Mouse (Mus musculus) cortical plate, adult 2 months (tissue): ENCODE results near the gene Mre11a. TPM values are rescaled to one million over a fixed set of nuclear protein-coding genes. Genes with fewer than 3 reads are reported as not detected.
A peak's percentile ranks its signal among the peaks of the same experiment; 100 is the strongest.

Experiments used
- H3K27ac ChIP-seq: fragments of 200-500 bp; 2 replicates; pipeline ENCODE4 v1.5.1; 2012; ENCODE audit warnings: low read length, control low read depth, inconsistent platforms; ENCODE audit not compliant: insufficient read depth
- H3K4me1 ChIP-seq: fragments of 200-500 bp; 2 replicates; pipeline ENCODE4 v1.6.1; 2011; ENCODE audit warnings: low read length; ENCODE audit not compliant: control insufficient read depth, insufficient read depth
- H3K4me3 ChIP-seq: fragments of 200-500 bp; 2 replicates; pipeline ENCODE4 v1.5.1; 2011; ENCODE audit warnings: mild to moderate bottlenecking, low read length, control low read depth; ENCODE audit not compliant: insufficient read depth
- CTCF ChIP-seq: fragments of 200-500 bp; IDR thresholded peaks from 2 replicates; pipeline ENCODE4 v1.5.1; 2011; ENCODE audit warnings: mild to moderate bottlenecking, control low read depth, low read length; ENCODE audit not compliant: insufficient read depth; ENCODE audit errors: extremely low read depth
- POLR2A ChIP-seq: fragments of 200-500 bp; IDR thresholded peaks from 2 replicates; pipeline ENCODE4 v1.6.1; 2011; ENCODE audit warnings: mild to moderate bottlenecking, low read length, control low read depth; ENCODE audit not compliant: insufficient read depth; ENCODE audit errors: extremely low read depth
- polyA plus RNA-seq: library from polyadenylated mRNA; depleted of rRNA; stranded (reverse); fragments of >200 nt; gene quantifications from 2 replicates; pipeline ENCODE4 v1.2.3, GENCODE M21; 2012; rRNA removed

The Mre11a gene
- 6.3 and 6.5 TPM in 2 replicates for polyA plus RNA-seq

DNA sequence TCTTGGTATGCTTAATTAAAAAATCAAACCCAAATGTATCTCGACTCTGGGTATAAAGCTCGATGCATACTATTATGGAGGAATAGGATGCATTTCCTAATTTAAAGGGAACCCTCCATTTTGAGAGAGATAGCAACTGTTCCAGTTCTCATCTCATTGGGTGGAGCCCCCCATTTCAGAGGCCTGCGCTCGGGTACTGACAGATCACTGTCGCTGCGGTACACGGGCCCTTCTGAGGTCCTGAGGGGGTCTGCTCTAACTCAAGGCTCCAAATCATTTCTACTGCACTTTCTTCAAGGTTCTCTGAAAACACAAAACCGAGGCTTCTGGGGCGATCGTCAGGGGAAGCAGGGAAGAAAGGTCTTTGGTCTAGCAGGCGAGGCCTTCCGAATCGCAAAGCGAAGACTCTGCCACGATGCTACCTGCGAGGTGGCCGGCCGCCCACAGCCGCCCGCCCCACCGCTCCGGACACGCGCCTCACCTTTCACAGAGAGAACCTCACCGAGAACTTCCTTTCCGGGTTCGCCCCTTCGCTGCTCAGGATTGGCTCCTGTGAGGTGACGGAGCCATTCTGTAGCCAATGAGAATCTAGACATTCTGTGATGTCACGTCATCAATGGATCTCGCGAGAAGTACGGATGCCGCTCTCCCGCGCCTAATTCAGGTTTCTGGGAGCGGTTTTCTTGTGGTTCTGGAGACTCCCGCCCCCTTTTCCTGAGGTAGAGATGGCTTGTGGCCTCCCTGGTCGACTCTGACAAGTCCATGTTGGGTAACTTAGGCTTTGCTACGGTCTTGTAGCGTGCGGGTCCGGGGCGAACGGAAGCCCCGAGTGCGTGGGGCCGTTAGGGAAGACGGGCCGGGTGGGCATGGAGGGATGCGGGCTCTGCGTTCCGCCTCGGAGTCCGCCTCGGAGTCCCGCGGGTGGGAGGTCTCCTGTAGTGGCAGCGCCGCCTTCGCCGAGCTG, at the start of gene Mre11a, which contains the start of gene Ankrd49:
Mre11a (plus strand) TSS at position 616 of the 964 bp plus-strand sequence.
Ankrd49 (minus strand) TSS at position 818 of the 964 bp plus-strand sequence.
- TF ChIP-seq CTCF = no peak
- TF ChIP-seq POLR2A = peak; percentile 55; the same call in 1 of the 2 replicates
- peak within 1 kb of the TSS; percentile 58 for H3K27ac ChIP-seq
- no peaks in the 10 kb centered on the region for H3K4me1 ChIP-seq
- peak within 1 kb of the TSS; percentile 52 for H3K4me3 ChIP-seq

DNA sequence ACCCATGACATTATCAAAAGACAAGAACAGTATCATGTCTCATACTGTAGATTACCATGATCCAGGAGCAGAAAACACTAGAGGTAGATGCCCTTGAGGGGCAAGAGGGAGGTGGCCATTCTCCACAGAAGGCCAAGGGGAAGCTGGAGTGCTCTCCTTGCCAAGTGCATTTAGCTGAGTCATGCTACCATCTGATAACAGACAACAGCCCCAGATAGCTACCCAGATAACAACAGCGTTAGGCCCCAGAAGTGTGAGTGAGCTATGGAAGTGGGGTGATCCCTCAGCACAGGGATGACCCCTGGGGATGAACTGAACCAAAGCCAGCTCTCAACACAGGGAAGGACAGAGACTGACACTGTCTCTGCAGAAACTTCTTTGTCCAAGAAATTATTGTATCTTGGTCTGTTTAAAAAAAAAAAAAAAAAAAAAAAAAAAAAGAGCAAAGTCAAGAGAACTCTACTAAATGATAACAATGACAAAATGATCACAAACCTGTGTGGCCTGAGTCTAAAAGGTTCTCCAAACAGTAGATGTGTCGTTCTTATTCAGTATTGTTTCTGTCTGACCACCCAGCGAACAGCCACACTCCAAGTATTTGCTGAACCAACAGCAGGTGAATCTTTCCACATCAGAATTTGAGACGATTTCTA, 44.8 kb upstream of the Mre11a start:
- Histone ChIP-seq H3K4me1 (no peaks in the 10 kb centered on the region), H3K27ac (no peak overlapping the region), H3K4me3 (no peak overlapping the region)
- TF ChIP-seq CTCF = no peak
- no peak for TF ChIP-seq POLR2A

DNA sequence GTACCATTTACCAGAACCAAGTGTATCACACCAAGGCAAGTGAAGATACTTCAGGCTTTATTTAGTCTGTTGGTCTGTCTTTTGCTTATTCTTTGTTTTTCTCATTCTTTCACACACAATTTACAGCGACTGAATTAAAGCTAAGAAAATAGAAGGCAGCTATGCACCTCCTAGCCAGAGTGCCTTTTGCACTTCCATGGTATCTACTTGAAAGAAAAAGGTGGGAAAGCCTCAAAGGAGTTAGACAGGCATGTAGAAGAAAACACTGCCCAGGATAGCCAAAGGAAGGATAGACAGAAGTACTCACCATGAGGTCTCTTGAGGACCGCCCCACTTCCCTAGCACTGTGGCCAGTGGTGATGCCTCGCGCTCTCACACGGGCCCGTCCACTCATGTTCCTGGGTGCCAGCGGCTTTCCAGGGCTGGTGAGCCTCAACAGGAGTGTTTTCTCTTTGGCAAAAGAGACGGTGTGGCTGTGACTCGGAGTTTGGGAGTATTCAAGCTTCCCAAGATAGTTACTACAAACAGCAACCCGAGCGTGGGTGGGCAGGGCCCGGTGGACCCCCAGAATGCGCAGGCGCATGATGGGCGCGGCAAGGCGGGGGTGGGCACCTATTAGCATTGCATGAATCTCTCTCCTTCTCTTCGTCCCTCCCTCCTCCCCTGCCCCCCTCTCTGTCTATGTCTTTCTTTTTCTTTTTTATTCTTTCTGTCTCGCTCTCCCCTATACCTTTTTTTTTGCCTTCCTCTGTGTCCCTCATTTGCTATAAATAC, 44.1 kb upstream of the Mre11a start, which contains the start of gene Piwil4:
Piwil4 (minus strand) TSS at position 583 of the 774 bp plus-strand sequence.
- Histone ChIP-seq H3K27ac (no peak within 1 kb of the TSS), H3K4me1 (no peaks in the 10 kb centered on the region), H3K4me3 (no peak within 1 kb of the TSS)
- TF ChIP-seq CTCF = no peak
- no peak for TF ChIP-seq POLR2A

DNA sequence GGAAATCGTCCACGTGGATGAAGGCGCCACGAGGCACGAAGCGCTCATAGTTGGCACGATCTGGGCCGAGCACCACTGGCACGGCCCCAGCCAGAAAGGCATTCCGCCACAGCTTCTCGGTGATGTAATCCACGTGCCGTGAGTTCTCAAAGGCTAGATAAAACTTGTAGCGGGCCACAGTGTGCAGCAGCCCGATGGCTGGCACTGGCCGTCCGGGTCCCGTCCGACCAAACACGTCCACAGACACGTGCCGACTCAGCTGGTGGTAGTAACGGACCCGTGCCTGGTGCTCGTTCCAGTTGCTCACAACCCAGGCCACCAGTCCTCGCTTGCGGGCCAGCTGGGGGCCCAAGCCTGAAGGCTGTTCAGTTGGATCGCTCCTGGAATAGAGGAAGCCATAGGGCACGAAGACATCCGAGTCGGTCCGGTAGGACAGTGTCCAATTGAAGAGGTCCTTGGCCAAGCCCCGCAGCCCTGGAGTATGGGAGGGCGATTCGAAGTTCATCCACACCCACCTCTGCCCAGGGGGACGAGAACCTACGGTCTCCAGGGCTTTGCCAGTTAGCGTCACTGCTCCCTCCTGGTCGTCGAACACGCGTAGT, 33.5 kb upstream of the Mre11a start:
- peak overlapping the region; percentile 18; the same call in 1 of the 2 replicates for H3K4me3 ChIP-seq
- no peaks in the 10 kb centered on the region for H3K4me1 ChIP-seq
- TF ChIP-seq CTCF (no peak), POLR2A (no peak)
- H3K27ac ChIP-seq = no peak overlapping the region

DNA sequence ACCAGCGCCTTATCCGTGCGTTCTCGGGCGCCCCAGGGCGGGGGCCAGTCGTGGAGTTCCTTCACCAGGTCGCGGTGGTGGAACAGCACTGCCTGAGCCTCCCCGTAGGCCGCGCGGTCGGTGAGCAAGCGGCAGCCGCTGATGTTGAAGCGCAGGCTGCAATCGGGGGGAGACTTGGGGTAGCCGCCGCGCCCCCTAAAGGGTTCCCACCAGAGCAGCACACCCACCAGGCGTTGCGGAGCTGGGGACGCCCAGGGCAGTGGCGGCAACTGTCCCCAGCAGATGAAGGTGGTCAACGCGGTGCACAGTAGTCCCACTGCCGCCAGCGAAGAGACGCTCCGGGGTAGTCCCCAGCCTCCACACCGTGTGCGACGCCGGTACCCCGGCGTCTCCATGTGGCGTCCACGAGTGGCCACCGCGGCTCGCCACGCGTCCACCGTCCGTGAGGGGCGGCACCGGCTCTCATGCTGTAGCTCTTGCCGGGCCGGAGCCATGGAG, 32.9 kb upstream of the Mre11a start:
- TF ChIP-seq CTCF (no peak), POLR2A (no peak)
- no peak overlapping the region for H3K27ac ChIP-seq

DNA sequence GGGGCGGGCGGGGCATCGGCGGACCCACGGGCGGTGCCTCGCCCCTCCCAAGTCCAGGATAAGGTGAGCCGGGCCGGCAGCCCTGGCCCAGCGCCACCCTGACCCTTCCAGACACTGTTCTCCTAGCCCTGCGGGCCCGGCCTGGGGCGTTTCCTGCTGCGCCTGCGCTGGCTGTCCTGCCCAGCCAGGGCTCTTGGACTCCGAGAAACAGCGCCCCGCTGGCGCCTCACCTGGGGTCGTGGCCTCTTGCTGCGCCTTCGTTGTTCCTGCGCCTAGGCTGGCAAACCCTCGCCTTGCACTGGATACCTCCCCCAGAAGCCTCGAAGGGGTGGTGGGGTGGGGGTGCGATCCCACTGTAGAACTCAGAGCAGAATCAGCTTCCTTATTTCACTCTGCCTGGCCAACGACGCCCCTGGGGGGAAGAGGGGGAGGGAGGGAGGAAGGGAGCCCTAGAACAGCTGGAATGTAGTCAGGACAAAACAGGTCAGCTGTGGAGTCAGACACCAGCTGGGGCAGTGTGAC, 32.4 kb upstream of the Mre11a start, which contains the start of gene Fut4:
Fut4 (minus strand) TSS at position 393 of the 522 bp plus-strand sequence.
- Histone ChIP-seq H3K4me3 (peak within 1 kb of the TSS; percentile 18), H3K27ac (no peak within 1 kb of the TSS), H3K4me1 (no peaks in the 10 kb centered on the region)
- TF ChIP-seq POLR2A (no peak), CTCF (no peak)

More for the DNA sequence above, 32.9 kb upstream of the Mre11a start:
- no peaks in the 10 kb centered on the region for H3K4me1 ChIP-seq
- H3K4me3 ChIP-seq = peak overlapping the region; percentile 18

DNA sequence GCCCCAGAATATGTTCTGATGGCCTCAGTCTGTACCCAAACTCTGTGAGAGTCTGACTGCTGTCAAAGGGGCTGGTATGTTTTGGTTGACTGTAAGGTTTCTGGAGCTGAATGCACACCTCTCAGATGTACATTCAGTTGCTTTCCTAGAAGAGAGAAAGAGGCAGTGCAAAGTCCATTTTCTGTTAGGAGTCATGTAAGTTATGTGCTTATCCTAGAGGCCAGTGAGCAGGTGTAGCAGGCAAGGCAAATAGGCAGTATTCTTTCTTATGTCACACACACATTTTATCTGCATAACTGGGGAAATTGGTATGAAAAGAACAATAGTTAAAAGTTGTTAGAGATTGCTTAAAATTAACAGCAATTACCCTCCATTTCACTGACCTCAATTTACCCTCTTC, 30.5 kb upstream of the Mre11a start:
- TF ChIP-seq CTCF = no peak
- no peak for TF ChIP-seq POLR2A
- Histone ChIP-seq H3K4me1 (no peaks in the 10 kb centered on the region), H3K27ac (no peak overlapping the region), H3K4me3 (no peak overlapping the region)

DNA sequence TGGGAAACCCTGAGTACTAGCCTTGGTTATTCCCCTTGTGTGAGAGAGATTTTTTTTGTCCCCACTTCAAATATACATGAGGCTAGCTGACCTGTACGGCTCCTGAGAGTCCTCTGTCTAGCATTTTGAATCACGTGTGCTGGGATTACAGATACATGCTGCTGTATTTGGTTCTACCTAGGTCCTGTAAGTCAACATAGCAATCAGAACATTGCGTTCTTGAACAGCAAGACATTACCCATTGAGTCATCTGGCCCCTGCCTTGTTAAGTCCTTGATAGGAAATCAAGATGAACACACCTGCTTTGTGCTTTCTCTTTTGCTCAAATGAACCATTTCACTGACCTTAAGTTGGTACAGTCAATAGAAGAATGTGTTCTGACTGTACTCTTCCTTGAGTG, 30.0 kb upstream of the Mre11a start:
- H3K4me1 ChIP-seq = no peaks in the 10 kb centered on the region
- no peak overlapping the region for H3K4me3 ChIP-seq
- no peak overlapping the region for H3K27ac ChIP-seq
- TF ChIP-seq CTCF = no peak
- no peak for TF ChIP-seq POLR2A

DNA sequence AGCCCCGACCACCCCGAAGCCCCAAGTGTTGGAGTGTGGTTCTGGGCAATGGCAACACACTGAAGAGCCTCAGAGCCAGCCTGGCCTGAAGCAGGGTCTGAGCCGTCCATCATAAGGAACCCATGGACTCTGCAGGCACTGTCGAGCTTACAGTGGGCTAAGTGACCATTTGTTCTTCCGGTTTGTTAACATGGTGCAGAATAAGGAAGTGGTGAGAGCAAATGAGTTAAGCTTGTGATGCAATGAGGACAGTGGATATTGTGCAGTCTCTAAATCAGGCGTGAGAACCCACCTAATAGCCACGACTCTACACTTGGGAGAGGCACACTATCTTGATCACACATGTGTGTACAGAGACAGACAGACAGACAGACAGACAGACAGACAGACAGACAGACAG, 25.9 kb upstream of the Mre11a start:
- H3K27ac ChIP-seq = no peak overlapping the region
- TF ChIP-seq POLR2A (no peak), CTCF (no peak)
- H3K4me3 ChIP-seq = no peak overlapping the region
- H3K4me1 ChIP-seq = no peaks in the 10 kb centered on the region
